Mouse (Mus musculus): ENCODE measurements around the gene Olfr372.
"Not testable (repeated sequence)": the region's sequence is repeated elsewhere in the genome, so short reads cannot be mapped to it uniquely, and the experiment has no call there.

DNA sequence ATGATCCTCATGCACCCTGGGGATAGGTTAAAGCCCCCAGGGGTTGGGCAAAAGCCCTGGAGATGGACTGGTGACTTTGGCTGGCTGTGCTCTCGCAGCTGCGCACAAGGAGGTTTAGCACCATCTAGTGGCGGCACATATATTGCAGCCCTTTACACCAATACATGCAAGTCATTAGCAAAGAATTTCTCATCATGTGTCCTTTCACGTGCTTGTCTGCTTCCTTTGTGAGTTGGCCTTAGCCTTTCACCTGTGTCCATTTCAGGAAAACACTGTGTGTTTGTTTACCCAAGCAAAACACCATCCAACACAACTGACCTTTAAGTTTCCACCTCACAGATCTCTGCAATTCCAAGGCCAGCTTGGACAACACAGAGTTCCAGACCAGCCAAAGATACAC, 8.1 kb upstream of the Olfr372 start:
- TF ChIP-seq E2F4 (IDR thresholded peaks at IDR 0.05; ENCODE audit: insufficient replicate concordance, low read depth, low read length); ZKSCAN1 (IDR thresholded peaks at IDR 0.05; ENCODE audit: borderline replicate concordance, low read depth, low read length); EP300 (IDR thresholded peaks at IDR 0.05; ENCODE audit: low read length): not testable (repeated sequence)
- TF ChIP-seq CTCF (conservative IDR thresholded peaks at IDR 0.05 in 1 of 2, IDR thresholded peaks at IDR 0.05 in 1 of 2; ENCODE audit: low read depth in 2 of 2, low read length in 2 of 2): peak; percentile 17 to 20; a peak in 2 of 4 replicates

Data from CH12.LX (cell line).